Comparison of ENCODE assay signal across 10 mouse cellular contexts in the genomic region with DNA sequence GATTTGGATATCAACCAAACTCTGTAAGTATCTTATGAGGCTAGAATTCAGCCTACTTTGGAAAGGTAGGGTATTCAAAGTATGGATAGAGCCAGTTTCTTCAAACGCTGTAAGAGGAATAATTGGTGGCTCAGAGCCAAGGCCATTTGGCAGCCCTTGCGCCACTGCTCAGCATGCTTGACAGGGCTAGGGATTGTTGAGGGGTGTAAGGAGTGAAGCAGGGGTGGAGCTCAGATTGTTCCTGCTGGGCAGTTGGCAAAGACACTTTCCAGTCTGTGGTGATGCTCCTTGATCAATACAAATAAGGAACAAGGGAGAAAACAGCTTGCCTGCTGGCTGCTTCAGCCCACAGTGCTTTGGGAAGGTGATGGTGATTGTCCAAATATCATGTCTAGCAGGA.
DNase-seq lines count a peak whose midpoint lies in the region; ATAC-seq lines count a peak whose summit lies in the region.
"Had no signal": no experiment of that assay in that cellular context is flagged by ENCODE, and none has a peak within 500 bp of the region (broad histone marks: within the 10 kb centered on the region; RNA-seq: fewer than 3 reads in every experiment).

No protein-coding gene starts in this region.

- peak; percentile 70 for ATAC-seq in forebrain, embryonic 15.5 days (replicated peaks)
- ATAC-seq in forebrain, embryonic 11.5 days (replicated peaks; ENCODE audit: low FRiP score), result no peak

- H3K4me3 ChIP-seq in forebrain, embryonic 15.5 days, result no peak overlapping the region
- no peak overlapping the region for H3K4me3 ChIP-seq in forebrain, embryonic 11.5 days (ENCODE audit: low read depth, low read length)
- H3K4me3 ChIP-seq: embryonic facial prominence, embryonic 13.5 days had no signal

- no peaks in the 10 kb centered on the region for H3K36me3 ChIP-seq in forebrain, embryonic 15.5 days
- H3K36me3 ChIP-seq in forebrain, embryonic 11.5 days (ENCODE audit: control insufficient read depth, insufficient read depth, low read length), result no peaks in the 10 kb centered on the region
- H3K36me3 ChIP-seq: embryonic facial prominence, embryonic 13.5 days had no signal

- H3K9me3 ChIP-seq in forebrain, embryonic 15.5 days, result no peaks in the 10 kb centered on the region
- no peaks in the 10 kb centered on the region for H3K9me3 ChIP-seq in forebrain, embryonic 11.5 days (ENCODE audit: control insufficient read depth, low read length)
- H3K9me3 ChIP-seq: embryonic facial prominence, embryonic 13.5 days had no signal

- WGBS in forebrain, embryonic 15.5 days, result 14% methylated on average over 2 of the region's 2 CpGs
- 47% methylated on average over 2 of the region's 2 CpGs for WGBS in forebrain, embryonic 11.5 days

- no peak overlapping the region for H3K9ac ChIP-seq in forebrain, embryonic 15.5 days (replicated peaks)
- no peak overlapping the region for H3K9ac ChIP-seq in forebrain, embryonic 11.5 days (ENCODE audit: low read length)
- H3K9ac ChIP-seq: embryonic facial prominence, embryonic 13.5 days had no signal

- no peak overlapping the region for H3K4me2 ChIP-seq in forebrain, embryonic 15.5 days (replicated peaks)
- H3K4me2 ChIP-seq in forebrain, embryonic 11.5 days (ENCODE audit: low read depth, low read length, severe bottlenecking), result no peak overlapping the region
- H3K4me2 ChIP-seq: embryonic facial prominence, embryonic 13.5 days had no signal

- intact Hi-C loops in left cerebral cortex, postnatal 4 days (cut with DNase I), result no loop called here
- intact Hi-C loops in left cerebral cortex, postnatal 14 days (cut with DNase I), result no loop called here

- no peaks in the 10 kb centered on the region for H3K27me3 ChIP-seq in forebrain, embryonic 15.5 days
- no peaks in the 10 kb centered on the region for H3K27me3 ChIP-seq in forebrain, embryonic 11.5 days (ENCODE audit: control insufficient read depth, insufficient read depth, low read length)
- H3K27me3 ChIP-seq: embryonic facial prominence, embryonic 13.5 days had no signal

- no peak for DNase-seq in forebrain, embryonic 11.5 days (ENCODE audit: low spot score)
- DNase-seq in left cerebral cortex, postnatal 4 days, result peak; percentile 91
- DNase-seq in left cerebral cortex, postnatal 14 days (ENCODE audit: low spot score in 2 of 2), result no peak
- DNase-seq in adrenal gland, adult 8-10 months, result peak; percentile 3
- peak; percentile 69 for DNase-seq in cerebellum, adult 9-11 months
- no peak for DNase-seq in heart, adult 11 months
- no peak for DNase-seq in spleen, postnatal 4 days (ENCODE audit: low spot score in 2 of 2)
- DNase-seq: B cell, adult 2 months had no signal

- H3K4me1 ChIP-seq in forebrain, embryonic 15.5 days, result peaks cover 10% of the 10 kb centered on the region
- no peaks in the 10 kb centered on the region for H3K4me1 ChIP-seq in forebrain, embryonic 11.5 days (replicated peaks; ENCODE audit: control insufficient read depth, insufficient read depth, low read length)

- H3K27ac ChIP-seq in forebrain, embryonic 15.5 days (replicated peaks), result no peak overlapping the region
- H3K27ac ChIP-seq in forebrain, embryonic 11.5 days (ENCODE audit: low read depth, low read length), result no peak overlapping the region
- H3K27ac ChIP-seq: embryonic facial prominence, embryonic 13.5 days had no signal

Comparison
In these comparisons a context has a peak if more than half of its experiments do, and no peak if none do; other contexts are left out.
1. DNase-seq: peak in left cerebral cortex, postnatal 4 days (single experiment), adrenal gland, adult 8-10 months (single experiment) and cerebellum, adult 9-11 months (single experiment); none in forebrain, embryonic 11.5 days (single experiment), left cerebral cortex, postnatal 14 days (0 of 2), heart, adult 11 months (single experiment) and spleen, postnatal 4 days (0 of 2).